Mouse (Mus musculus): Measurements from ENCODE around the gene Rundc1.

DNA sequence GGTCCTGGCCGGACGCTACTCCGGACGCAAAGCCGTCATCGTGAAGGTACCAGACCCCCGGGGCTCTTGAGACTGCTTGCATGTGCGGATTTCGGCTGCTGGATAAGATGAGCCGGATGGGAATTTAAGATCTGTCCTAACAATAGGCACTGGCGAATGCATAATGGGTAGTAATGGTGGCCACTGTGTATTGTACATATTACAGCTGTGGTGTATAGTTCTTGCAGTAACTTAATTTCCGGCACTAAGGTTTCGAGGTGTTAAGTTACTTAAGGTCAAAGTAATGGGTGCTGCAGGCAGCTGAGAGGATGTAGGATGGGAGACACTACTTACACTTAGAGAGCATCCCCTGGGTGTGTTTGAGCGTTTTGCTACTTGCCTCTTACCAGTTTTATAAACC, 17.9 kb downstream of the Rundc1 start:
- no peak for TF ChIP-seq CTCF (conservative IDR thresholded peaks at IDR 0.05; ENCODE audit: insufficient read depth, insufficient read length, low read depth, low read length)
- TF ChIP-seq POLR2A (IDR thresholded peaks at IDR 0.05; ENCODE audit: low read depth, low read length), result no peak
